Mouse (Mus musculus): ENCODE results near the gene Setdb2. TPM values are rescaled to one million over a fixed set of nuclear protein-coding genes. Genes with fewer than 3 reads are reported as not detected.

Gene Setdb2
- polyA plus RNA-seq (2012; rRNA removed) = 2.6 and 3.1 TPM in 2 replicates

DNA sequence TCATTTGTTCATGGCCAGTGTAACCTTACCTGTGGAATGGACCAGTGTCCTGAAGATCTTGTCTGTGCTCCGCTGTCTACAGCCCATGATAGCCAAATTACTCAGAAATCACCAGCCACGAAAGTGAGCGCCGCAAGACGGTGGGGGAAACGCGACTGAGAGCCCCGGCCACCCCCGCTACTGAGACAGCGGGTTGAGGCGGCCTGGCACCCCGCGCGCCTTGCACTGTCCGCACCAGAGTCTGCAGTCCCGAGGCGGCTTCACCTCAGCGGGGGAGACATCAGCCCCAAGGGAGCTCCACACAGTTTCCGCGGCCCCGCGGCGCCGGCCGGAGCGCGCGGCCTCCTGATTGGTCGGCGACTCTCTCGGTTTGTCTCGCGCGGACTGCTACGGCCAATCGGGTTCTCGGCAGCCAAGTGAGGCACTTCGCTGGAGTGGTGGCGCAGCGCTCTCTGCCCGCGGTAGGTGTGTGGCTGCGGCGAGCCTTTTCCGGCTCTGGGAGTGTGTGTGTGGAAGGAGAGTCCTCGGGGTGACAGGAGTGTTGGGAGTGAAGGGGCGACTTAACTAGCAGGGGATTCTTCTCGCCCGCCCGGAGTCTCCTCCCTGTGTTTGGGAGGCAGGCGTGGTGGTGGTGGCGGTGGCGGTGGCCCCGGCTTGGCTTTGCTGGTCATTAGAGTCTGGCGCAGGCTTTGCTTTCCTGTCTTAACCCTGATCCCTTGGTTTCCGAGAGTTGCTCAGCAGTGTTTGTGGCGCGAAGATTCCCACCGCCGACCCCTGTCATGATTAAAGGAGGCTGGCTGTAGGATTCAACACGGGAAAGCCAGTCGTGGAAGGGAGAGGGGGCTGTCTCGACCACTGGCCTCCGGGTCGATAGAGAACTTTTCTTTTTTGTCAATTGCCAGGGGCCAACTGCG, at the start of gene Setdb2, which contains the start of gene Cab39l:
Gene Setdb2, minus strand, starts transcription at position 327 of the 914 bp plus-strand sequence.
Gene Cab39l, plus strand, starts transcription at position 415 of the 914 bp plus-strand sequence.

DNA sequence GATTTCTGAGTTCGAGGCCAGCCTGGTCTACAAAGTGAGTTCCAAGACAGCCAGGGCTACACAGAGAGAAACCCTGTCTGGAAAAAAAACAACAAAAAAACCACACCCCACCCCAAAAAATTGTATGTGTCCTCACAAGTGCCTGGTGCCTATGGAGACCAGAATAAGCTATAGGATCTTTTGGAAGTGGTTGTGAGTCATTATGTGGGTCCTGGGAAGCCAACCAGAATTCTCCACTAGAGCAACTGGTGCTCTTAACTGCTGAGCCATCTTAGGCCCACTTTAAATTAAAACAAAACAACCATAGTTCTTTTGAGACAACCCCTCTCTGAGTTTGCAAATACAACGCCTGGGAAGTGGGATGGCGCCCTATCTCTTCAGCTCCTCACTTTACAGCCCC, 45.4 kb downstream of the Setdb2 start, which contains the start of gene Phf11c:
Gene Phf11c, minus strand, starts transcription at position 101 of the 400 bp plus-strand sequence.

DNA sequence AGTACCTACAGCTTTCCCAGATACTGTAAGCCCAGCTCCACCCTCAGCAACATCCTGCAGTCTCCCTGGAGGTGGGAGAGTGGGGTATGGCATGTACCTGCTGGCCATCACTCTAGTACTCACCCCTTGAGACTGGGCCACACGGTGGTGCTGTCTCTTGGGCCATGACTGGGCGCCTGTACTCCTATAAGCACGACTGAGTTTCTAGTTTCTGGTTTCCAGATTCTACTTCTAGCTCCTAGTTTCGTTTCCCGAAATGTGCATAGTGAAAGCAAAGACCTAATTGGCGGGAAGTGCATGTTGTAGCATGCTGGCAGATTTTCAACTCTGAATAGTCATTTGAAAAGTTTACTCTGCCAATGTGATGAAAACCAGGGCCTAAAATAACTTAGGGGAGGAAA, 75.4 kb downstream of the Setdb2 start, which contains the start of gene Phf11d:
Gene Phf11d, minus strand, starts transcription at position 227 of the 401 bp plus-strand sequence.

Other genes starting within 250 kb of the Setdb2 start
- gene Rcbtb1, start 239.7 kb downstream of the Setdb2 start, polyA plus RNA-seq (2012; rRNA removed) = 4.5 and 6.6 TPM in 2 replicates
- gene Gm6904, start 180.7 kb downstream of the Setdb2 start, polyA plus RNA-seq (2012; rRNA removed) = not detected in 2 replicates
- gene Phf11a, start 143.4 kb downstream of the Setdb2 start, polyA plus RNA-seq (2012; rRNA removed) = 0.05 and 0.15 TPM in 2 replicates
- 0.05 TPM in 1 of 2 replicates, not detected in the other for gene Phf11b, start 99.5 kb downstream of the Setdb2 start, polyA plus RNA-seq (2012; rRNA removed)
- gene Phf11d, start 75.4 kb downstream of the Setdb2 start, polyA plus RNA-seq (2012; rRNA removed) = 1.6 and 1.8 TPM in 2 replicates
- 0.02 and 0.04 TPM in 2 replicates for gene Phf11c, start 45.5 kb downstream of the Setdb2 start, polyA plus RNA-seq (2012; rRNA removed)
- 2.8 and 3.4 TPM in 2 replicates for gene Cab39l, start 88 bp upstream of the Setdb2 start, polyA plus RNA-seq (2012; rRNA removed)
- gene Cdadc1, start 157.1 kb upstream of the Setdb2 start, polyA plus RNA-seq (2012; rRNA removed) = 0.47 and 1.3 TPM in 2 replicates
- 7.7 and 10.9 TPM in 2 replicates for gene Shisa2, start 184.4 kb upstream of the Setdb2 start, polyA plus RNA-seq (2012; rRNA removed)